Mouse (Mus musculus): ENCODE results near the gene Slc6a19.

GRCm38 (mm10) chr13:73704694-73705325 is at the start of gene Slc6a19:
- no peak for TF ChIP-seq CTCF (IDR thresholded peaks at IDR 0.05; ENCODE audit: low read depth, low read length)
- TF ChIP-seq POLR2A (IDR thresholded peaks at IDR 0.05; ENCODE audit: extremely low read depth, insufficient read depth, low read length): no peak

Data from liver, adult 2 months (tissue).